Mouse (Mus musculus): ENCODE results near the gene Rpf1. TPM values are rescaled to one million over a fixed set of nuclear protein-coding genes. Genes with fewer than 3 reads are reported as not detected.

Rpf1 gene
- polyA plus RNA-seq (2016; fragmentation: Nextera tagmentation; extraction: Ambion mirVana), result 73.1 and 74.2 TPM in 2 replicates

- peak within 1 kb of the TSS; percentile 84 for H3K4me3 ChIP-seq (replicated peaks)
- H3K9ac ChIP-seq, result peak within 1 kb of the TSS; percentile 86
- peak within 1 kb of the TSS; percentile 55 for H3K4me2 ChIP-seq
- H3K27ac ChIP-seq, result peak within 1 kb of the TSS; percentile 97
- H3K36me3 ChIP-seq (replicated peaks), result peaks cover 21% of the 10 kb centered on the region
- under 1% methylated on average over 43 of the region's 82 CpGs for WGBS
- no peaks in the 10 kb centered on the region for H3K27me3 ChIP-seq
- no peaks in the 10 kb centered on the region for H3K9me3 ChIP-seq
- ATAC-seq (ENCODE audit: low FRiP score), result peak; percentile 96
- H3K4me1 ChIP-seq, result peaks cover 7% of the 10 kb centered on the region; the same call in 1 of the 2 replicates
These were observed at the start of gene Rpf1 for GRCm38 (mm10) chr3:146520798-146521651. Gene Rpf1 (minus strand): TSS chr3:146521429.

- ATAC-seq (ENCODE audit: low FRiP score), result no peak
- WGBS, result 85% methylated on average over 6 of the region's 6 CpGs
- no peak overlapping the region for H3K4me3 ChIP-seq (replicated peaks)
- no peak overlapping the region for H3K27ac ChIP-seq
- H3K36me3 ChIP-seq (replicated peaks), result no peaks in the 10 kb centered on the region
- no peaks in the 10 kb centered on the region for H3K9me3 ChIP-seq
- H3K9ac ChIP-seq, result no peak overlapping the region
- no peaks in the 10 kb centered on the region for H3K4me1 ChIP-seq
- H3K27me3 ChIP-seq, result no peaks in the 10 kb centered on the region
- H3K4me2 ChIP-seq, result no peak overlapping the region
These were observed 49.7 kb upstream of the Rpf1 start for GRCm38 (mm10) chr3:146570939-146571338.

GRCm38 (mm10) chr3:146570148-146570782 is 49.0 kb upstream of the Rpf1 start, which contains the start of gene Uox:
Gene Uox (plus strand): TSS chr3:146570426.
- Histone ChIP-seq H3K4me3 (replicated peaks) (no peak within 1 kb of the TSS), H3K4me1 (no peaks in the 10 kb centered on the region), H3K27ac (no peak within 1 kb of the TSS), H3K36me3 (replicated peaks) (no peaks in the 10 kb centered on the region), H3K27me3 (no peaks in the 10 kb centered on the region), H3K4me2 (no peak within 1 kb of the TSS), H3K9ac (no peak within 1 kb of the TSS), H3K9me3 (no peaks in the 10 kb centered on the region)
- 87% methylated on average over 10 of the region's 10 CpGs for WGBS
- no peak for ATAC-seq (ENCODE audit: low FRiP score)

- Histone ChIP-seq H3K4me1 (0 out of 2 replicates have a peak, but pooled peaks cover 3% of the 10 kb centered on the region), H3K9ac (no peak overlapping the region), H3K4me3 (replicated peaks) (no peak overlapping the region), H3K4me2 (no peak overlapping the region), H3K27me3 (no peaks in the 10 kb centered on the region), H3K9me3 (no peaks in the 10 kb centered on the region), H3K36me3 (replicated peaks) (no peaks in the 10 kb centered on the region), H3K27ac (no peak overlapping the region)
- WGBS, result 89% methylated on average over 3 of the region's 3 CpGs
- ATAC-seq (ENCODE audit: low FRiP score), result no peak
These were observed 48.4 kb upstream of the Rpf1 start for GRCm38 (mm10) chr3:146569594-146569993.

- Histone ChIP-seq H3K4me1 (0 out of 2 replicates have a peak, but pooled peaks cover 4% of the 10 kb centered on the region), H3K9ac (no peak overlapping the region), H3K27me3 (no peaks in the 10 kb centered on the region), H3K4me2 (no peak overlapping the region), H3K9me3 (no peaks in the 10 kb centered on the region), H3K36me3 (replicated peaks) (no peaks in the 10 kb centered on the region), H3K4me3 (replicated peaks) (no peak overlapping the region), H3K27ac (no peak overlapping the region)
- ATAC-seq (ENCODE audit: low FRiP score), result no peak
- WGBS, result 88% methylated on average over 9 of the region's 9 CpGs
These were observed 46.8 kb upstream of the Rpf1 start for GRCm38 (mm10) chr3:146567884-146568530.

GRCm38 (mm10) chr3:146567366-146567765 is 46.1 kb upstream of the Rpf1 start:
- no peak for ATAC-seq (ENCODE audit: low FRiP score)
- Histone ChIP-seq H3K27me3 (no peaks in the 10 kb centered on the region), H3K27ac (no peak overlapping the region), H3K9me3 (no peaks in the 10 kb centered on the region), H3K36me3 (replicated peaks) (no peaks in the 10 kb centered on the region), H3K4me2 (no peak overlapping the region), H3K4me1 (0 out of 2 replicates have a peak, but pooled peaks cover 4% of the 10 kb centered on the region), H3K9ac (no peak overlapping the region), H3K4me3 (replicated peaks) (no peak overlapping the region)
- WGBS, result 85% methylated on average over 7 of the region's 7 CpGs

GRCm38 (mm10) chr3:146565065-146565411 is 43.8 kb upstream of the Rpf1 start:
- Histone ChIP-seq H3K36me3 (replicated peaks) (no peaks in the 10 kb centered on the region), H3K27me3 (no peaks in the 10 kb centered on the region), H3K4me2 (no peak overlapping the region), H3K9ac (no peak overlapping the region), H3K4me1 (0 out of 2 replicates have a peak, but pooled peaks cover 4% of the 10 kb centered on the region), H3K27ac (no peak overlapping the region), H3K4me3 (replicated peaks) (no peak overlapping the region), H3K9me3 (no peaks in the 10 kb centered on the region)
- ATAC-seq (ENCODE audit: low FRiP score), result no peak
- 90% methylated on average over 1 of the region's 1 CpGs for WGBS

GRCm38 (mm10) chr3:146564268-146565064 is 43.2 kb upstream of the Rpf1 start:
- Histone ChIP-seq H3K9ac (no peak overlapping the region), H3K4me2 (no peak overlapping the region), H3K4me3 (replicated peaks) (no peak overlapping the region), H3K27ac (no peak overlapping the region), H3K4me1 (0 out of 2 replicates have a peak, but pooled peaks cover 4% of the 10 kb centered on the region), H3K9me3 (no peaks in the 10 kb centered on the region), H3K27me3 (no peaks in the 10 kb centered on the region), H3K36me3 (replicated peaks) (no peaks in the 10 kb centered on the region)
- 28% methylated on average over 14 of the region's 14 CpGs for WGBS
- ATAC-seq (ENCODE audit: low FRiP score), result peak; percentile 61

- Histone ChIP-seq H3K4me2 (no peak overlapping the region), H3K27me3 (no peaks in the 10 kb centered on the region), H3K27ac (no peak overlapping the region), H3K36me3 (replicated peaks) (no peaks in the 10 kb centered on the region), H3K4me1 (0 out of 2 replicates have a peak, but pooled peaks cover 4% of the 10 kb centered on the region), H3K9me3 (no peaks in the 10 kb centered on the region), H3K9ac (no peak overlapping the region), H3K4me3 (replicated peaks) (no peak overlapping the region)
- no peak for ATAC-seq (ENCODE audit: low FRiP score)
- WGBS, result 91% methylated on average over 7 of the region's 7 CpGs
These were observed 41.7 kb upstream of the Rpf1 start for GRCm38 (mm10) chr3:146562936-146563335.

GRCm38 (mm10) chr3:146557507-146557906 is 36.3 kb upstream of the Rpf1 start:
- whole genome bisulfite sequencing, result 86% methylated on average over 6 of the region's 6 CpGs
- Histone ChIP-seq H3K27ac (no peak overlapping the region), H3K9ac (no peak overlapping the region), H3K4me1 (no peaks in the 10 kb centered on the region), H3K4me2 (no peak overlapping the region), H3K4me3 (replicated peaks) (no peak overlapping the region), H3K9me3 (no peaks in the 10 kb centered on the region), H3K36me3 (replicated peaks) (no peaks in the 10 kb centered on the region), H3K27me3 (no peaks in the 10 kb centered on the region)
- ATAC-seq (ENCODE audit: low FRiP score), result no peak

- Histone ChIP-seq H3K27ac (no peak overlapping the region), H3K36me3 (replicated peaks) (no peaks in the 10 kb centered on the region), H3K27me3 (no peaks in the 10 kb centered on the region), H3K9me3 (no peaks in the 10 kb centered on the region), H3K4me1 (no peaks in the 10 kb centered on the region), H3K4me3 (replicated peaks) (no peak overlapping the region), H3K4me2 (no peak overlapping the region), H3K9ac (no peak overlapping the region)
- no peak for ATAC-seq (ENCODE audit: low FRiP score)
- 71% methylated on average over 1 of the region's 1 CpGs for WGBS
These were observed 35.3 kb upstream of the Rpf1 start for GRCm38 (mm10) chr3:146556567-146556966.

GRCm38 (mm10) chr3:146554816-146555215 is 33.6 kb upstream of the Rpf1 start:
- WGBS, result 85% methylated on average over 7 of the region's 7 CpGs

More at GRCm38 (mm10) chr3:146554816-146555215, 33.6 kb upstream of the Rpf1 start:
- no peaks in the 10 kb centered on the region for H3K9me3 ChIP-seq
- no peak overlapping the region for H3K27ac ChIP-seq
- H3K27me3 ChIP-seq, result no peaks in the 10 kb centered on the region
- H3K4me3 ChIP-seq (replicated peaks), result no peak overlapping the region
- no peak overlapping the region for H3K9ac ChIP-seq
- ATAC-seq (ENCODE audit: low FRiP score), result no peak
- H3K4me1 ChIP-seq, result no peaks in the 10 kb centered on the region
- H3K36me3 ChIP-seq (replicated peaks), result no peaks in the 10 kb centered on the region
- H3K4me2 ChIP-seq, result no peak overlapping the region
